Mouse (Mus musculus) CH12.LX (cell line): ENCODE results near the gene Chsy1. TPM values are rescaled to one million over a fixed set of nuclear protein-coding genes. Genes with fewer than 3 reads are reported as not detected.

Experiments
- DNase-seq: peaks from one replicate; pipeline ENCODE4 v3.0.0-alpha.2; 2013; ENCODE audit errors: extremely low read depth
- H3K27ac ChIP-seq: 2 replicates; pipeline ENCODE4 v1.5.1; 2012; ENCODE audit warnings: low read depth, mild to moderate bottlenecking, control low read depth, moderate library complexity; ENCODE audit not compliant: insufficient read depth
- H3K27me3 ChIP-seq: replicated peaks from 2 replicates; pipeline ENCODE3; 2012; ENCODE audit warnings: inconsistent platforms
- H3K36me3 ChIP-seq, 2 experiments: replicated peaks in 1 of 2; 2 replicates each; pipeline versions ENCODE3 to v1.6.1; 2012; ENCODE audit warnings: inconsistent platforms in 1 of 2, low read length in 1 of 2, mild to moderate bottlenecking in 1 of 2, mixed read lengths in 1 of 2, moderate library complexity in 1 of 2; ENCODE audit not compliant: control insufficient read depth in 1 of 2, insufficient read depth in 1 of 2
- H3K4me1 ChIP-seq, 2 experiments: 2 replicates each; pipeline ENCODE4 v1.6.1; 2012; ENCODE audit warnings: inconsistent platforms in 1 of 2, moderate library complexity in 1 of 2; ENCODE audit not compliant: insufficient read depth in 2 of 2, control insufficient read depth in 1 of 2
- H3K4me2 ChIP-seq: 2 replicates; pipeline ENCODE4 v1.6.1; 2012; ENCODE audit warnings: low read depth, mild to moderate bottlenecking, control low read depth; ENCODE audit not compliant: poor library complexity, insufficient read depth, severe bottlenecking
- H3K4me3 ChIP-seq, 3 experiments: fragments of 150-350 bp in 1 of 3; sonication (generic) in 1 of 3; replicated peaks in 1 of 3; 2 replicates each; pipeline versions ENCODE3 to v1.5.1; 2011 to 2012; ENCODE audit warnings: low read depth in 2 of 3, low read length in 2 of 3, mild to moderate bottlenecking in 2 of 3, moderate library complexity in 2 of 3, control low read depth in 1 of 3, improper control_type of control experiment in 1 of 3, inconsistent platforms in 1 of 3, mixed read lengths in 1 of 3; ENCODE audit not compliant: poor library complexity in 1 of 3
- H3K79me2 ChIP-seq: replicated peaks from 2 replicates; pipeline ENCODE4 v1.6.1; 2012; ENCODE audit warnings: mild to moderate bottlenecking, moderate library complexity; ENCODE audit not compliant: control insufficient read depth, poor library complexity, insufficient read depth, severe bottlenecking; ENCODE audit errors: extremely low read depth
- H3K9ac ChIP-seq: 2 replicates; pipeline ENCODE4 v1.6.1; 2012; ENCODE audit warnings: low read depth, mild to moderate bottlenecking, control low read depth, moderate library complexity; ENCODE audit not compliant: insufficient read depth
- H3K9me3 ChIP-seq: replicated peaks from 2 replicates; pipeline ENCODE3; 2012; ENCODE audit warnings: low read length, inconsistent platforms, mixed read lengths
- CHD2 ChIP-seq: IDR thresholded peaks from 2 replicates; pipeline ENCODE4 v1.6.1; 2011; ENCODE audit warnings: low read length, improper control_type of control experiment
- ETS1 ChIP-seq: conservative IDR thresholded peaks from 2 replicates; pipeline ENCODE4 v1.6.1; 2012; ENCODE audit warnings: low read depth, mild to moderate bottlenecking, inconsistent platforms, low read length, improper control_type of control experiment, moderate library complexity
- IRF4 ChIP-seq: IDR thresholded peaks from 2 replicates; pipeline ENCODE4 v1.6.1; 2014; ENCODE audit warnings: low read depth, mild to moderate bottlenecking, inconsistent platforms, low read length, improper control_type of control experiment
- JUND ChIP-seq: conservative IDR thresholded peaks from 2 replicates; pipeline ENCODE4 v1.6.1; 2011; ENCODE audit warnings: low read depth, low read length, improper control_type of control experiment
- MAFK ChIP-seq: IDR thresholded peaks from 2 replicates; pipeline ENCODE4 v1.6.1; 2011; ENCODE audit warnings: low read length, improper control_type of control experiment; ENCODE audit not compliant: insufficient replicate concordance
- MAX ChIP-seq: IDR thresholded peaks from 2 replicates; pipeline ENCODE4 v1.6.1; 2011; ENCODE audit warnings: low read length, improper control_type of control experiment
- MAZ ChIP-seq: IDR thresholded peaks from 2 replicates; pipeline ENCODE4 v1.6.1; 2012; ENCODE audit warnings: low read depth, mild to moderate bottlenecking, inconsistent platforms, low read length, improper control_type of control experiment, moderate library complexity
- MEF2A ChIP-seq: IDR thresholded peaks from 2 replicates; pipeline ENCODE4 v1.6.1; 2014; ENCODE audit warnings: low read depth, mild to moderate bottlenecking, inconsistent platforms, low read length, improper control_type of control experiment, borderline replicate concordance
- MXI1 ChIP-seq: IDR thresholded peaks from 2 replicates; pipeline ENCODE4 v1.6.1; 2011; ENCODE audit warnings: mild to moderate bottlenecking, low read depth, low read length, improper control_type of control experiment
- MYC ChIP-seq: IDR thresholded peaks from 2 replicates; pipeline ENCODE4 v1.6.1; 2011; ENCODE audit warnings: low read depth, mild to moderate bottlenecking, improper control_type of control experiment, low read length
- PAX5 ChIP-seq: IDR thresholded peaks from 2 replicates; pipeline ENCODE4 v1.6.1; 2012; ENCODE audit warnings: low read length, inconsistent platforms, mixed read lengths
- POLR2A ChIP-seq: IDR thresholded peaks from 2 replicates; pipeline ENCODE4 v1.6.1; 2011; ENCODE audit warnings: low read depth, mild to moderate bottlenecking, improper control_type of control experiment, low read length
- RCOR1 ChIP-seq: conservative IDR thresholded peaks from 2 replicates; pipeline ENCODE4 v1.6.1; 2012; ENCODE audit warnings: low read depth, mild to moderate bottlenecking, inconsistent platforms, low read length, improper control_type of control experiment
- TBP ChIP-seq: conservative IDR thresholded peaks from 2 replicates; pipeline ENCODE4 v1.6.1; 2011; ENCODE audit warnings: low read depth, low read length, improper control_type of control experiment
- USF2 ChIP-seq: conservative IDR thresholded peaks from 2 replicates; pipeline ENCODE4 v1.6.1; 2011; ENCODE audit warnings: low read depth, low read length, improper control_type of control experiment
- ZMIZ1 ChIP-seq: IDR thresholded peaks from 2 replicates; pipeline ENCODE4 v1.6.1; 2012; ENCODE audit warnings: low read depth, mild to moderate bottlenecking, inconsistent platforms, low read length, improper control_type of control experiment
- ZNF384 ChIP-seq: IDR thresholded peaks from 2 replicates; pipeline ENCODE4 v1.6.1; 2012; ENCODE audit warnings: low read depth, low read length, improper control_type of control experiment, inconsistent platforms
- dilution Hi-C: fragments of 300-500 bp; cut with MboI; formaldehyde crosslinking; loops from 2 replicates; pipeline ENCODE4 v1.14.3; 2020; ENCODE audit warnings: low sequenced_read_pairs; ENCODE audit not compliant: extremely low pct_unique_long_range_greater_than_20kb, extremely low pct_ligation_motif_present
- in situ Hi-C: fragments of 300-500 bp; cut with MboI; formaldehyde crosslinking; loops from 3 replicates; pipeline ENCODE4 v1.14.3; 2019; ENCODE audit warnings: low sequenced_read_pairs, low pct_ligation_motif_present, low pct_unique_long_range_greater_than_20kb, mixed read lengths
- polyA plus RNA-seq: library from polyadenylated mRNA; unstranded; fragments of >175 nt; gene quantifications from 2 replicates; pipeline ENCODE4 v1.2.1, GENCODE M21; 2012; ENCODE audit warnings: low read depth; ENCODE audit not compliant: insufficient read length
- total RNA-seq, 2 experiments: library from RNA; depleted of rRNA; stranded (reverse); fragments of 300-350 nt in 1 of 2; fragments of >200 nt in 1 of 2; gene quantifications; 2 replicates each; pipeline ENCODE4 v1.2.3; 2012 to 2014

Gene Chsy1
- total and polyA plus RNA-seq, 3 experiments = 2.3 to 5.5 (median 2.5) TPM

GRCm38 (mm10) chr7:66200383-66200782 lies 91.1 kb downstream of the Chsy1 start:
- no peak overlapping the region for H3K4me2 ChIP-seq
- TF ChIP-seq MYC (no peak), ZMIZ1 (no peak), TBP (no peak), ETS1 (no peak), MEF2A (no peak), CHD2 (no peak)
- H3K36me3 ChIP-seq = no peaks in the 10 kb centered on the region
- DNase-seq = no peak
- in situ Hi-C loops = no loop called here
- no peaks in the 10 kb centered on the region for H3K79me2 ChIP-seq
- dilution Hi-C loops = no loop called here
- peaks cover 9% of the 10 kb centered on the region for H3K9me3 ChIP-seq
- no peak overlapping the region for H3K4me3 ChIP-seq
- H3K9ac ChIP-seq = no peak overlapping the region
- H3K27ac ChIP-seq = no peak overlapping the region
- no peaks in the 10 kb centered on the region for H3K27me3 ChIP-seq
- H3K4me1 ChIP-seq = peaks cover 11 to 51% of the 10 kb centered on the region in 2 experiments

DNA sequence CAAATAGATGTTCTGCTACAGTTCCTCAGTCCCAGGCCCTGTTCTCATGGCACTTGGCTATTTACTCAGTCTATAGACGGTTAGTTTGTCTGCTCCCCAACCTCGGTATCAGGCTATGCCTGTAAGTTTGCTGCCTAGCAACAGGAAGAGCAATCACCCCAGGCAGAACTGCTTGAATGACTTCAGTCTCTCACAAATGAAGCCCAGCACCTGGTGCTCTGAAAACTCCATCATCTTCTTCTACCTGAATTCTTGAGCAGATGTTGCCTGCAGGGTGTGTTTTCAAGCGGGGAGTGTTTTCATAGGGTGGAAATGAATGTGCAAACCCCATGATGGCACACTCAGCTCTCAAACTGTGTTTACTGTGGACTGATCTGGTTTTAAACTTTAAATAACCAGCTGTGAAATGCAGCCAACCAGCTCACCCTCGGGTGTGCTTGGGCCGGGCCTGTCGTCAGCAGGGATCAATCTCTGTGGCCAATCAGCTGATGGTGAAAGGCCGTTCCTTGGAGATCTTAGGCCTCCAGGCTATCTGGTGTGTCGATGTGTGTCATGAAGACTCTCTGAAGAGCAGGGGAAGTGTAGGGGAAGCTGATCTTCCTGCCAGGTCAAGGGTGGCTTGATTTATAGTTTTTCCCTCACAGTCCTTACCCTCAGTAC lies 91.6 kb downstream of the Chsy1 start:
- dilution Hi-C loops (no loop called here), in situ Hi-C loops (no loop called here)
- Histone ChIP-seq H3K9ac (no peak overlapping the region), H3K36me3 (no peaks in the 10 kb centered on the region), H3K4me3 (no peak overlapping the region), H3K79me2 (no peaks in the 10 kb centered on the region), H3K27ac (no peak overlapping the region), H3K9me3 (peaks cover 9% of the 10 kb centered on the region), H3K27me3 (no peaks in the 10 kb centered on the region), H3K4me1 (peaks cover 8 to 46% of the 10 kb centered on the region in 2 experiments), H3K4me2 (no peak overlapping the region)
- TF ChIP-seq USF2 (no peak), MXI1 (no peak), ETS1 (no peak), MAFK (no peak), IRF4 (no peak), RCOR1 (no peak), MAZ (no peak), PAX5 (no peak), POLR2A (no peak), JUND (no peak), ZNF384 (no peak), MAX (no peak)
- no peak for DNase-seq
